Mouse (Mus musculus): Measurements from ENCODE around the gene Retnla. TPM values are rescaled to one million over a fixed set of nuclear protein-coding genes. Genes with fewer than 3 reads are reported as not detected.

The Retnla gene
- total RNA-seq, 4 experiments from 2014 or later, result not detected

Other genes with a start within 250 kb of the Retnla start
- 1 to 10 TPM in 2 of 4 experiments, under 1 TPM in 2; 0.46 to 1.7 (median 0.80) TPM for gene Trat1, start 70.5 kb upstream of the Retnla start, total RNA-seq (2022)
- not detected for gene Retnlb, start 25.7 kb upstream of the Retnla start, total RNA-seq (2022)
- not detected for gene Retnlg, start 30.1 kb downstream of the Retnla start, total RNA-seq (2022)
- gene Dzip3, start 151.6 kb downstream of the Retnla start, total RNA-seq (2022), result 10 to 100 TPM; 69.6 to 87.9 (median 78.7) TPM
- gene Cip2a, start 151.6 kb downstream of the Retnla start, total RNA-seq (2022), result 1 to 10 TPM; 2.0 to 4.7 (median 2.5) TPM
- gene Myh15, start 214.9 kb downstream of the Retnla start, total RNA-seq (2022), result under 1 TPM; 0.44 to 0.77 (median 0.61) TPM